Mouse (Mus musculus) spleen, adult 2 months (tissue): ENCODE data around the gene Epor.

Experiments used
- CTCF ChIP-seq: fragments of 200-500 bp; IDR thresholded peaks from 2 replicates; pipeline ENCODE4 v1.5.1; 2011; ENCODE audit warnings: mild to moderate bottlenecking, inconsistent platforms; ENCODE audit not compliant: insufficient read depth, insufficient read length, insufficient replicate concordance; ENCODE audit errors: extremely low read depth
- POLR2A ChIP-seq: fragments of 200-500 bp; IDR thresholded peaks from 2 replicates; pipeline ENCODE4 v1.6.1; 2011; ENCODE audit warnings: low read depth, low read length, inconsistent platforms

GRCm38 (mm10) chr9:22002194-22003162, 39.2 kb upstream of the Epor start, which contains the start of the genes Ccdc151 and Prkcsh:
- TF ChIP-seq POLR2A (peak; percentile 59), CTCF (no peak)
